Mouse (Mus musculus) stomach, embryonic 14.5 days (tissue): Measurements from ENCODE around the gene Nup37. TPM values are rescaled to one million over a fixed set of nuclear protein-coding genes. Genes with fewer than 3 reads are reported as not detected.
A peak's percentile ranks its signal among the peaks of the same experiment; 100 is the strongest.

ENCODE experiments used
- ATAC-seq: fragments of 200-750 bp; cut with Nextera tagmentation; 2 replicates; pipeline ENCODE4 v1.8.0; 2017; ENCODE audit warnings: low read depth, moderate TSS enrichment; ENCODE audit not compliant: insufficient number of reproducible peaks, insufficient read depth, low FRiP score
- H3K27ac ChIP-seq: fragments of 300-500 bp; sonication (generic); 2 replicates; pipeline ENCODE4 v1.5.1; 2014; ENCODE audit warnings: mild to moderate bottlenecking, low read length, moderate library complexity, mixed read lengths
- H3K27me3 ChIP-seq: fragments of 300-500 bp; sonication (generic); 2 replicates; pipeline ENCODE4 v1.6.1; 2014; ENCODE audit warnings: low read length, control low read depth, mixed read lengths; ENCODE audit not compliant: control insufficient read depth, insufficient read depth
- H3K36me3 ChIP-seq: fragments of 300-500 bp; sonication (generic); 2 replicates; pipeline ENCODE4 v1.6.1; 2014; ENCODE audit warnings: mild to moderate bottlenecking, control low read depth, low read length, moderate library complexity, mixed read lengths; ENCODE audit not compliant: control insufficient read depth, insufficient read depth
- H3K4me1 ChIP-seq: fragments of 300-500 bp; sonication (generic); 2 replicates; pipeline ENCODE4 v1.6.1; 2014; ENCODE audit warnings: low read length, control low read depth, mixed read lengths; ENCODE audit not compliant: control insufficient read depth, insufficient read depth
- H3K4me2 ChIP-seq: fragments of 300-500 bp; sonication (generic); replicated peaks from 2 replicates; pipeline ENCODE4 v1.6.1; 2014; ENCODE audit warnings: low read depth, low read length, control low read depth
- H3K4me3 ChIP-seq: fragments of 300-500 bp; sonication (generic); 2 replicates; pipeline ENCODE4 v1.5.1; 2014; ENCODE audit warnings: low read depth, low read length, control low read depth
- H3K9ac ChIP-seq: fragments of 300-500 bp; sonication (generic); replicated peaks from 2 replicates; pipeline ENCODE4 v1.6.1; 2014; ENCODE audit warnings: low read depth, mild to moderate bottlenecking, control low read depth, low read length, moderate library complexity, mixed read lengths
- H3K9me3 ChIP-seq: fragments of 300-500 bp; sonication (generic); 2 replicates; pipeline ENCODE4 v1.6.1; 2016; ENCODE audit warnings: low read depth, low read length, control low read depth; ENCODE audit not compliant: control insufficient read depth
- WGBS: fragments of 180-500 bp; shearing (Covaris S2); extraction: QIAGEN DNeasy Blood & Tissue Kit; methylation state at CpG from one replicate; pipeline ENCODE4 v1.1.7; 2014; 5-methylcytosine and 5-hydroxymethylcytosine counted together
- polyA plus RNA-seq: library from polyadenylated mRNA; unstranded; fragments of >200 nt; fragmentation: Nextera tagmentation; extraction: Ambion mirVana; gene quantifications from 2 replicates; pipeline ENCODE4 v1.2.1, GENCODE M21; 2014

Gene Nup37
- polyA plus RNA-seq, 1 experiment from 2014 or later, result 89.8 TPM

DNA sequence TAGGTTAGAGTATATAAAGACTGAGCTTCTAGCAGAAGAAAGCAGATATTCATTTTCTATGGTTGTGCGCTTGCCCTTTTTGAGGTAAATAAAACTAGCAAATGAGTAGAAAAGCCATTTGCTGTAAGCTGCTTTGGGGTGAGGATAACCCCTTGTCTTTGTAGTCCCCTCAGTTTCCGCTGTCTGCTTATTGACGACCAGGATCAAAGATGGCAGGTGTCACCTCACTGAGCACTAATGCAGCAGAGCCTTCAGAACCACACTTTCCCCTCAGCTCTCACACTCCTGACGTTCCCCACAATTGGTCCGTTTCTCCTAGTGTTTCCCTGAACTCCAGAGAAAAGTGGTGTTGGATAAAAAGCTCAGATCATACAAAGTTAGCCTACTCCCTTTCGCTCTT is 56.4 kb downstream of the Nup37 start:
- H3K27me3 ChIP-seq, result no peaks in the 10 kb centered on the region
- WGBS, result 89% methylated on average over 6 of the region's 6 CpGs
- H3K4me1 ChIP-seq, result 0 out of 2 replicates have a peak, but pooled peaks cover 6% of the 10 kb centered on the region
- H3K36me3 ChIP-seq, result 0 out of 2 replicates have a peak, but pooled peaks cover 4% of the 10 kb centered on the region
- H3K27ac ChIP-seq, result no peak overlapping the region
- H3K9me3 ChIP-seq, result no peaks in the 10 kb centered on the region
- no peak overlapping the region for H3K4me2 ChIP-seq
- no peak for ATAC-seq
- no peak overlapping the region for H3K9ac ChIP-seq
- no peak overlapping the region for H3K4me3 ChIP-seq

DNA sequence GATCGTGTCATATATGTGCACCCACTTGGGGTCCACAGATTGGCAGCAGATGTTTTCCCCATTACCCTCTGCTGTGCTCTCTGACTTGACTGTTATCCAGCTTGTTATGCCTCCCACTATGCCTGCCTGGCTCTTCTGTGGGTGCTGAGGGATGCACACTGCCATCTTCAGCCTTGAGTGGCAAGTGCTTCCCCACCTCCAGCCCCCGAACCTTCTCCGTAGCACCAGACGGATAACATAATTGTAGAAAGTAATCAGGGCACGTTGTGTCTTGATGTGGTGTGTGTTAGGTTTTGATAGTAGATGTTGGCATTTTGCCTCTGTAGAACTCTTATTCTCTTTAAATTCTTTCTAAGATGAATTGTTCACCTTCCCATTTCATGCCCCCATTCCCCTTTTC is 65.9 kb downstream of the Nup37 start:
- no peak overlapping the region for H3K4me2 ChIP-seq
- no peak overlapping the region for H3K4me3 ChIP-seq
- H3K27me3 ChIP-seq, result no peaks in the 10 kb centered on the region
- 85% methylated on average over 5 of the region's 5 CpGs for WGBS
- H3K27ac ChIP-seq, result no peak overlapping the region
- no peak overlapping the region for H3K9ac ChIP-seq
- no peaks in the 10 kb centered on the region for H3K9me3 ChIP-seq
- no peaks in the 10 kb centered on the region for H3K4me1 ChIP-seq
- ATAC-seq, result no peak
- no peaks in the 10 kb centered on the region; the same call in 1 of the 2 replicates for H3K36me3 ChIP-seq

DNA sequence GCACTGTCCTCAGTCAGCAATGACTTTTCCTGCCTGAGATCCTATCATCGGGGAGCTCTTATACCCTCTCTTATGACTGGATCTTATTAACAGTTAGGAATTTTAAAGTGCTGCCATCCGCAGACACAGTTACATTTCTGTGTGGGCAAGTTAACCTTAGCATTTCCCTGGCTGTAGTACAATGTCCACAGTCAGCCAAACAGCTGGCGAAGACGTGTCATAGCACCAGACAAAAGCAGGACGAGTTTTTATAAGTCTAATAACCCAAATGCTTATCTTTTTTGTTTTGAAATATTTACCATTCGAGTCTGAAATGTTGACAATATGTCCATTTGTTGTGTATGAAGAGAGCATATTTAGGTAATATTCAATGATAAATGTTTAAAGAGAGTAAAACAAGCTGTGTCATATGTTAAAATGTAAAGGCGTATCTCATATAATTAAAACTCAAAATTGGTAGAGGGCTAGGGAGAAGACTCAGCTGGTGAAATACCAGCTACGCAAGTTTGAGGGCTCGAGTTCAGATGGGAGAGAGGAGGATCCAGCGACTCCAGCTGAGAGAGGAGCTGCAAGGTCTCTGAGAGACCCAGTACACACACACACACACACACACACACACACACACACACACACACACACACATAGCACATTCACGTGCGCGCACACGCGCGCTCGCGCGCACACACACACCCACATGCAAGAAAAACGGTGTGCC is 68.2 kb downstream of the Nup37 start:
- Histone ChIP-seq H3K27me3 (no peaks in the 10 kb centered on the region), H3K9me3 (no peaks in the 10 kb centered on the region), H3K4me2 (no peak overlapping the region), H3K4me1 (no peaks in the 10 kb centered on the region), H3K27ac (peak overlapping the region; percentile 21; the same call in 1 of the 2 replicates), H3K9ac (no peak overlapping the region), H3K36me3 (peaks cover under 1% of the 10 kb centered on the region; the same call in 1 of the 2 replicates), H3K4me3 (no peak overlapping the region)
- ATAC-seq, result no peak
- WGBS, result 73% methylated on average over 20 of the region's 20 CpGs

DNA sequence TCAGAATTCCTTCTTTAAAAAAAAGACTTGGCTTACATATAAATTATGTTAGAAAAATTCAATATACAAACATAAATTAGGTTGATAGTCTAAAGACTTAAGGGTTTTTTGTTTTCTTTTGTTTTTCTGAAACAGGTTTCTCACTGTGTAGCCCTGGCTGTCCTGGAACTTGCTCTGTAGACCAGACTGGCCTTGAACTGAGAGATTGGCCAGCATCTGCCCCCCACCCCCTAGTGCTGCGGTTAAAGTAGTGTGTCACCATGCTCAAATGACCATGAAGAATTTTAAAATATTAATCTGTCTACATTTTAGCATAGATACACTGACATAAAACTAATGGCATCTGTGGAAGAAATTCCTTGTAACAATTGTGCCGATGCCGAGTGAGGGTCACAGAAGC is 71.4 kb downstream of the Nup37 start:
- Histone ChIP-seq H3K9ac (no peak overlapping the region), H3K9me3 (no peaks in the 10 kb centered on the region), H3K4me1 (no peaks in the 10 kb centered on the region), H3K27me3 (no peaks in the 10 kb centered on the region), H3K4me2 (no peak overlapping the region), H3K4me3 (no peak overlapping the region), H3K27ac (no peak overlapping the region), H3K36me3 (peaks cover 3% of the 10 kb centered on the region; the same call in 1 of the 2 replicates)
- ATAC-seq, result no peak
- 96% methylated on average over 3 of the region's 3 CpGs for WGBS

DNA sequence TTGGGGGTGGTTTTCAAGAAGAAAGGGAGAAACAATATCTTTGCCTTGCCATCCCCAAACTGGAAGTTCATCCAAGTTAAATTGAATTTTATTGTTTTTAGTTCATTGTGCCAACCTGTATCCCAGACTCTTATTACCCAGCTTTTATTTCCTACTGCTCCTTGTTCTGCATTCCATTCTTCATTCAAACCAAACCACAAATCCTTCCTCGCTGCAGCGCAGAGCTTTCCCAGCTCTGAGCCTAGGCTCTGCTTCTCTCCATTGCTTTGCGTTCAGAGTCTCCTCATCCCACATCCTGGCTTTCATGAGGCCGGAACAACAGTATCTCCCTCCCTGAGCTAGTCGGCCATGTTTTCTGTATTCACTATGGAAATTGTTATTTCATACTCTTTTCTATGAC is 74.9 kb downstream of the Nup37 start:
- WGBS, result 97% methylated on average over 5 of the region's 5 CpGs
- no peaks in the 10 kb centered on the region for H3K27me3 ChIP-seq
- no peak overlapping the region for H3K4me2 ChIP-seq
- no peak overlapping the region for H3K27ac ChIP-seq
- no peaks in the 10 kb centered on the region for H3K9me3 ChIP-seq
- H3K9ac ChIP-seq, result no peak overlapping the region
- H3K36me3 ChIP-seq, result peaks cover 3% of the 10 kb centered on the region; the same call in 1 of the 2 replicates
- no peak for ATAC-seq
- no peak overlapping the region for H3K4me3 ChIP-seq
- H3K4me1 ChIP-seq, result no peaks in the 10 kb centered on the region

DNA sequence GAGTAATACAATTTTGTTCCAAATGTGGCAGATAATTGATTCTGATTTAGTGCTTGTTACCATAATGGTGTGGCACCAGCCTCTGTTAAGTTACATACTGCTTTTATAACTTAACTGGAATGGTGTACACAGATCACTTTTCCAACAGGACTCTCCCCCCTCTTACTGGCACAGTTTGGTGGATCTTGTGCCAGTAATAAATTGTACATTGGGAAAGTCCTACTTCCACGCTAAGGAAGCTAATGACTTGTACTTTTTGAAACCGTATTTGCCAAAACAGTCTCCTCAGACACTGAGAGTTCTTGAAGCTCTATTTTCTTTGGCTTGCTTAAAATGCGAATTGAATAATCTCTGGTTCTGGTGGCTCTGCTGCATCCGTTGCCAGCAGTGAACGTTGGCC is 78.6 kb downstream of the Nup37 start:
- H3K27me3 ChIP-seq, result no peaks in the 10 kb centered on the region
- no peak overlapping the region for H3K9ac ChIP-seq
- H3K9me3 ChIP-seq, result no peaks in the 10 kb centered on the region
- no peak overlapping the region for H3K27ac ChIP-seq
- H3K36me3 ChIP-seq, result no peaks in the 10 kb centered on the region
- no peaks in the 10 kb centered on the region for H3K4me1 ChIP-seq
- no peak overlapping the region for H3K4me3 ChIP-seq
- no peak overlapping the region for H3K4me2 ChIP-seq
- 86% methylated on average over 5 of the region's 5 CpGs for WGBS
- ATAC-seq, result no peak

DNA sequence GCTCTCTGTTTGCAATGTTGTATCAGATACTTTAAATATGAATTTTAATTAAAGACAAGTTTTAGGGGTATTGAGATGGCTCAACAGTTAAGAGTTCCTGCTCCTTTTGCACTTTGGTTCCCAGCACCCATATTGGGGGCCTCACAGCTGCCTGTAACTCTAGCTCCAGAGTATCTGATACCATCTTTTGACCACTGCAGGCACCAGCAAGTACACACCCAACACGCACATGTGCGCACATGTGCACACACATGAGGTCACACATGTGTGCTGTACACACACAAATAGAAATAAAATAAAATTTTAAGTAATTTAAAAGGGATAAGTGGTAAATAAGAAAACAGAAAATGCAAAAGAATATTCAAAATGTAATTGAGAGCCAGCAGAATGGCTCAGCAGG is 81.2 kb downstream of the Nup37 start:
- no peak overlapping the region for H3K4me2 ChIP-seq
- H3K9me3 ChIP-seq, result no peaks in the 10 kb centered on the region
- no peak overlapping the region for H3K9ac ChIP-seq
- no peaks in the 10 kb centered on the region for H3K36me3 ChIP-seq
- ATAC-seq, result no peak
- H3K4me3 ChIP-seq, result no peak overlapping the region
- H3K27ac ChIP-seq, result no peak overlapping the region
- WGBS, result 95% methylated on average over 2 of the region's 2 CpGs
- no peaks in the 10 kb centered on the region for H3K27me3 ChIP-seq
- no peaks in the 10 kb centered on the region for H3K4me1 ChIP-seq
